Mouse (Mus musculus) limb, embryonic 14.5 days (tissue): ENCODE measurements at regions not wholly inside any gene's neighbourhood (a gene's known extent, or its start where the extent isn't known, plus 50 kb on each side); places are given as distances from the start of the nearest gene placed in this dataset.

Source experiments
- ATAC-seq: fragments of 200-750 bp; cut with Nextera tagmentation; 2 replicates; pipeline ENCODE4 v1.8.0; 2017; ENCODE audit warnings: low read depth, moderate number of reproducible peaks, moderate TSS enrichment; ENCODE audit not compliant: low FRiP score
- DNase-seq: peaks from one replicate; pipeline ENCODE4 v3.0.0-alpha.2; 2015; ENCODE audit warnings: low spot score
- H3K27ac ChIP-seq: fragments of 300-500 bp; sonication (generic); replicated peaks from 2 replicates; pipeline ENCODE4 v1.5.1; 2014; ENCODE audit warnings: low read depth, mild to moderate bottlenecking, low read length, moderate library complexity, mixed read lengths
- H3K27me3 ChIP-seq: fragments of 300-500 bp; sonication (generic); 2 replicates; pipeline ENCODE4 v1.6.1; 2014; ENCODE audit warnings: low read length, mixed read lengths; ENCODE audit not compliant: control insufficient read depth, insufficient read depth
- H3K36me3 ChIP-seq: fragments of 300-500 bp; sonication (generic); 2 replicates; pipeline ENCODE4 v1.6.1; 2014; ENCODE audit warnings: mild to moderate bottlenecking, low read length, moderate library complexity, mixed read lengths; ENCODE audit not compliant: control insufficient read depth, insufficient read depth
- H3K4me1 ChIP-seq: fragments of 300-500 bp; sonication (generic); 2 replicates; pipeline ENCODE4 v1.6.1; 2014; ENCODE audit warnings: antibody characterized with exemption, low read length, mixed read lengths; ENCODE audit not compliant: control insufficient read depth, insufficient read depth
- H3K4me2 ChIP-seq: fragments of 300-500 bp; sonication (generic); replicated peaks from 2 replicates; pipeline ENCODE4 v1.6.1; 2014; ENCODE audit warnings: low read depth, mild to moderate bottlenecking, low read length, moderate library complexity; ENCODE audit not compliant: severe bottlenecking
- H3K4me3 ChIP-seq: fragments of 300-500 bp; sonication (generic); replicated peaks from 2 replicates; pipeline ENCODE4 v1.5.1; 2014; ENCODE audit warnings: low read length
- H3K9ac ChIP-seq: fragments of 300-500 bp; sonication (generic); 2 replicates; pipeline ENCODE4 v1.6.1; 2014; ENCODE audit warnings: mild to moderate bottlenecking, low read depth, low read length, moderate library complexity; ENCODE audit not compliant: severe bottlenecking
- H3K9me3 ChIP-seq: fragments of 300-500 bp; sonication (generic); 2 replicates; pipeline ENCODE4 v1.6.1; 2016; ENCODE audit warnings: low read length; ENCODE audit not compliant: control insufficient read depth
- POLR2A ChIP-seq: fragments of 200-500 bp; IDR thresholded peaks from 2 replicates; pipeline ENCODE4 v1.8.0; 2012; ENCODE audit warnings: inconsistent platforms, mild to moderate bottlenecking, moderate library complexity, borderline replicate concordance; ENCODE audit not compliant: insufficient read depth, insufficient read length; ENCODE audit errors: extremely low read depth
- WGBS: fragments of 180-500 bp; shearing (Covaris S2); extraction: QIAGEN DNeasy Blood & Tissue Kit; methylation state at CpG from one replicate; pipeline ENCODE4 v1.1.7; 2014; 5-methylcytosine and 5-hydroxymethylcytosine counted together

DNA sequence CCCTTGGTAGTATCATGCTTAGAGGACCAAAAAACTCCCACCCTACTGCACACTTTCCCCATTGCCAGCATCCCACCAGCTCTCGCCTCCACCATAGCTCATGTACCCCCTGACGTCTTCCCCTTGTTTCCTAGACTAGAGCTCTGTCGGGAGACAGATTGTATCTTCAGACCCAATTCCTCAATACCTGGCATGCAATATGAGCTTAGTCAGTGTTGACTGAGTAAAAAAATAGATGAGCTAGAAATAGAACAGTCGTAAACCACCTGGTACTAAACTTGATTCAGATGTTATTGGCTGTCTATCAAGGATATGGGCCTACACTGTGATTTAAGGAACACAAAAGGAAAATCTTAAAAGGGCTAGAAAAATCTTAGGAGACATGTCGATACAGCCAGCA lies 215.1 kb upstream of the Noct start:
- DNase-seq = no peak
- Histone ChIP-seq H3K4me3 (no peak overlapping the region), H3K9ac (no peak overlapping the region), H3K27ac (no peak overlapping the region), H3K4me1 (no peaks in the 10 kb centered on the region), H3K4me2 (no peak overlapping the region), H3K36me3 (no peaks in the 10 kb centered on the region), H3K9me3 (no peaks in the 10 kb centered on the region), H3K27me3 (no peaks in the 10 kb centered on the region)
- WGBS = 64% methylated on average over 5 of the region's 5 CpGs
- ATAC-seq = no peak
- no peak for TF ChIP-seq POLR2A

GRCm38 (mm10) chr3:51019650-51020346 lies 204.4 kb upstream of the Noct start:
- DNase-seq = peak; percentile 34
- peak; percentile 80; the same call in 1 of the 2 replicates for ATAC-seq

GRCm38 (mm10) chr3:51024655-51025054 lies 199.6 kb upstream of the Noct start:
- DNase-seq (no peak), ATAC-seq (no peak)
- no peak overlapping the region for H3K4me2 ChIP-seq
- TF ChIP-seq POLR2A = no peak
- no peak overlapping the region for H3K27ac ChIP-seq
- no peaks in the 10 kb centered on the region for H3K36me3 ChIP-seq
- H3K4me1 ChIP-seq = no peaks in the 10 kb centered on the region; the same call in 1 of the 2 replicates
- H3K9ac ChIP-seq = no peak overlapping the region
- H3K27me3 ChIP-seq = no peaks in the 10 kb centered on the region
- WGBS = 29% methylated on average over 6 of the region's 6 CpGs
- H3K9me3 ChIP-seq = no peaks in the 10 kb centered on the region
- no peak overlapping the region for H3K4me3 ChIP-seq

More at GRCm38 (mm10) chr3:51019650-51020346, 204.4 kb upstream of the Noct start:
- H3K27ac ChIP-seq = no peak overlapping the region
- H3K4me2 ChIP-seq = no peak overlapping the region
- H3K9me3 ChIP-seq = no peaks in the 10 kb centered on the region
- no peaks in the 10 kb centered on the region for H3K36me3 ChIP-seq
- 57% methylated on average over 10 of the region's 10 CpGs for WGBS
- no peak overlapping the region for H3K9ac ChIP-seq
- no peaks in the 10 kb centered on the region for H3K27me3 ChIP-seq
- TF ChIP-seq POLR2A = no peak
- no peaks in the 10 kb centered on the region; the same call in 1 of the 2 replicates for H3K4me1 ChIP-seq
- H3K4me3 ChIP-seq = no peak overlapping the region

DNA sequence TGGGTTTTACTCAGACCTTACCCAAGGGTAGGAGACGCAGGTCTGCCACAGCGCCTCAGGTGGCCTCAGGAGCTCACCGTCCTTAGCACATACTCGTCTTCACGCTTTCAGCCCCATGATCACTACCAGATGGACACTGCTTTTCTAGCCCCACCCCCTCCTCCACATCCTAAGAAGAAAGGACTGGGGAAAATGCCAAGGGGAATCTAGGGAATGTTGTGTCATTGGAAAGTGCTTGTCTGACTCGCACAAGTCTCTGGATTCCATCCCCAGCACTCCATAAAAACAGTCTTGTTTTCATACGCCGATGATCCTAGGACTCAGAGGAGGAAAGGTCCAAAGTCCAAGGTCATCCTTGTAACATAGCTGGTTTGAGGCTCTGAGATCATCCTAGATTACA lies 192.4 kb upstream of the Noct start:
- ATAC-seq (peak; percentile 90), DNase-seq (peak; percentile 92)
- no peak overlapping the region for H3K4me2 ChIP-seq
- H3K4me1 ChIP-seq = peaks cover 7% of the 10 kb centered on the region
- H3K4me3 ChIP-seq = no peak overlapping the region
- no peaks in the 10 kb centered on the region for H3K9me3 ChIP-seq
- H3K9ac ChIP-seq = no peak overlapping the region
- 22% methylated on average over 8 of the region's 8 CpGs for WGBS
- no peak for TF ChIP-seq POLR2A
- no peaks in the 10 kb centered on the region for H3K27me3 ChIP-seq
- H3K36me3 ChIP-seq = no peaks in the 10 kb centered on the region
- H3K27ac ChIP-seq = peak overlapping the region; percentile 43; the same call in 1 of the 2 replicates

DNA sequence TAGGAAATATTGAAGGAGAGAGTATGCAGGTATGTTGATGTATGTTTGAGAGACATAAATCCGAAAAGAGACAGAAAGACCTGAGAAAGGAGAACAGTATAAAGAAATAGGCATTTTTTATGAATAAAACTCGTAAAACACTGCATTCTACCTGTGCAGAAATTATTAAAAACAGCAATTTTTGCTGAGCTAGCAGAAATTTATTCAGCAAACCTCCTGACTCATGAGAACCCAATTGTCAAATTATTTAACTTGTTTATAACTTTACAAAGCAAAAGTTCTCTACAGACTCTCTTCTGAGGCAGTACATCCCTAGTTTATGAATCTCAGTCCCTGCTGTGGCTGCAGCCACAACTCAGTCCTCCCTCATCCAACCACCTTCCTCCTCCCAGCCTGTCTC lies 191.0 kb upstream of the Noct start:
- Histone ChIP-seq H3K36me3 (no peaks in the 10 kb centered on the region), H3K4me1 (peaks cover 7% of the 10 kb centered on the region), H3K9me3 (no peaks in the 10 kb centered on the region), H3K4me2 (no peak overlapping the region), H3K4me3 (no peak overlapping the region), H3K27ac (no peak overlapping the region), H3K27me3 (no peaks in the 10 kb centered on the region), H3K9ac (no peak overlapping the region)
- DNase-seq (no peak), ATAC-seq (no peak)
- no peak for TF ChIP-seq POLR2A
- WGBS = 83% methylated on average over 2 of the region's 2 CpGs
